Mouse (Mus musculus) testis, adult 2 months (tissue): ENCODE data around the gene Tmem150c. TPM values are rescaled to one million over a fixed set of nuclear protein-coding genes. Genes with fewer than 3 reads are reported as not detected.

Source experiments
- H3K27ac ChIP-seq: fragments of 200-500 bp; 2 replicates; pipeline ENCODE4 v1.5.1; 2012; ENCODE audit warnings: low read depth, low read length; ENCODE audit not compliant: control insufficient read depth, insufficient read depth
- H3K27me3 ChIP-seq: fragments of 200-500 bp; 2 replicates; pipeline ENCODE4 v1.6.1; 2012; ENCODE audit warnings: mild to moderate bottlenecking, low read length, moderate library complexity; ENCODE audit not compliant: control insufficient read depth, insufficient read depth
- H3K36me3 ChIP-seq: fragments of 200-500 bp; 2 replicates; pipeline ENCODE4 v1.6.1; 2012; ENCODE audit warnings: mild to moderate bottlenecking, low read length; ENCODE audit not compliant: control insufficient read depth, insufficient read depth
- H3K4me1 ChIP-seq: fragments of 200-500 bp; 2 replicates; pipeline ENCODE4 v1.6.1; 2012; ENCODE audit warnings: low read length; ENCODE audit not compliant: control insufficient read depth, insufficient read depth
- H3K4me3 ChIP-seq: fragments of 200-500 bp; 2 replicates; pipeline ENCODE4 v1.5.1; 2012; ENCODE audit warnings: low read depth, mild to moderate bottlenecking, low read length, moderate library complexity, mixed read lengths; ENCODE audit not compliant: control insufficient read depth
- CTCF ChIP-seq: fragments of 200-500 bp; IDR thresholded peaks from 2 replicates; pipeline ENCODE4 v1.5.1; 2012; ENCODE audit warnings: low read depth, mild to moderate bottlenecking, inconsistent platforms, low read length, moderate library complexity; ENCODE audit not compliant: control insufficient read depth, insufficient read depth, insufficient replicate concordance
- POLR2A ChIP-seq: fragments of 200-500 bp; IDR thresholded peaks from 2 replicates; pipeline ENCODE4 v1.6.1; 2012; ENCODE audit warnings: low read depth, mild to moderate bottlenecking, inconsistent platforms, low read length, moderate library complexity; ENCODE audit not compliant: control insufficient read depth
- polyA plus RNA-seq: library from polyadenylated mRNA; depleted of rRNA; stranded (reverse); fragments of >200 nt; gene quantifications from 2 replicates; pipeline ENCODE4 v1.2.3, GENCODE M21; 2012

The Tmem150c gene
- polyA plus RNA-seq, 1 experiment: 4.6 TPM

DNA sequence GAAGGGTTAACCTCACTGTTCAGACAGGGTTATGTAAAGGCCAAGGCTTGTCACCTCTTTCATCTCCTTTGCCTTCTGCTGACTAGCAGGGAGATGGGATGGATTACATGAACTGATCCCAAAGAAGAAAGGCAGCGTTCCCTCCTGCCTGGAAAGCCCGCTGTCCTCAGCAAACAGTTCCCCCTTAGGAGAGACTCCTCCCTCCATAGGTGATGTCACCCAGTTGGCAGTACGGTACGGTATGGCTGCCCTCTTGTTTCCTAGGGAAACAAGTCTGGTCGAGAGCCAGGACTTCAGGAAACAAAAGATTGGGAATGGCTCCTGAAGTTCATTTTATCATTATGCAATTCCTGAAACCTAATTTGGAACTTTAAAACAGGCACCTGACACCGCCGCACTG, 111.7 kb downstream of the Tmem150c start:
- H3K27ac ChIP-seq: no peak overlapping the region
- no peaks in the 10 kb centered on the region; the same call in 1 of the 2 replicates for H3K4me1 ChIP-seq
- TF ChIP-seq POLR2A: no peak
- TF ChIP-seq CTCF: no peak
- no peaks in the 10 kb centered on the region for H3K27me3 ChIP-seq
- H3K36me3 ChIP-seq: no peaks in the 10 kb centered on the region; the same call in 1 of the 2 replicates
- H3K4me3 ChIP-seq: no peak overlapping the region

DNA sequence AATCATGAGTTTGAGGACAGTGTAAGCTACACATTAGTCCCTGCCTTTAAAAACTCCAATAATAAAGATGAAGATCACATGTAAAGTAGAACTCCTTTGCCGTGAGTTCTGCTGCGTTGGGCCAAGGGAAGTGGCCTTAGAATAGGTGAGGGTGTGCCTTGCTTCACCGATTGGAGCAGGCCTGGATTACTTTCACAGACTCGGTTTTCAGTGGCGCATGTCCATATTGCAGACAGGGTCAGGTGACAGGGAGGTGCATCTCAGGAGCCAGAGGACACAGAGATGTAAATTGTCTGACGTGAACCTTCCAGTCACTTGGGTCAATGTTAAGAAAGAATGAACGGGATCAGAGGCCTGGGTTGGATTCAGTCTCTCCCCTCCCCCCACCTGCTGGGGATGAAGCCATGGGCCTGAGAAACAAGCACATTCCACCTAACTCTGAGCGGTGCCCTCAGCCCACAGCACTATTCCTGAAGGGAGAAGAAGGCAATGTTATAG, 112.4 kb downstream of the Tmem150c start:
- TF ChIP-seq POLR2A: no peak
- TF ChIP-seq CTCF: no peak
- H3K4me1 ChIP-seq: no peaks in the 10 kb centered on the region; the same call in 1 of the 2 replicates
- no peaks in the 10 kb centered on the region; the same call in 1 of the 2 replicates for H3K36me3 ChIP-seq
- H3K27me3 ChIP-seq: no peaks in the 10 kb centered on the region
- H3K4me3 ChIP-seq: no peak overlapping the region
- no peak overlapping the region for H3K27ac ChIP-seq

- no peaks in the 10 kb centered on the region; the same call in 1 of the 2 replicates for H3K4me1 ChIP-seq
- TF ChIP-seq CTCF: no peak
- TF ChIP-seq POLR2A: no peak
- H3K27ac ChIP-seq: no peak overlapping the region
- H3K4me3 ChIP-seq: no peak overlapping the region
- no peaks in the 10 kb centered on the region; the same call in 1 of the 2 replicates for H3K36me3 ChIP-seq
- no peaks in the 10 kb centered on the region for H3K27me3 ChIP-seq
Measured at GRCm38 (mm10) chr5:100046096-100046495, 113.5 kb downstream of the Tmem150c start.

DNA sequence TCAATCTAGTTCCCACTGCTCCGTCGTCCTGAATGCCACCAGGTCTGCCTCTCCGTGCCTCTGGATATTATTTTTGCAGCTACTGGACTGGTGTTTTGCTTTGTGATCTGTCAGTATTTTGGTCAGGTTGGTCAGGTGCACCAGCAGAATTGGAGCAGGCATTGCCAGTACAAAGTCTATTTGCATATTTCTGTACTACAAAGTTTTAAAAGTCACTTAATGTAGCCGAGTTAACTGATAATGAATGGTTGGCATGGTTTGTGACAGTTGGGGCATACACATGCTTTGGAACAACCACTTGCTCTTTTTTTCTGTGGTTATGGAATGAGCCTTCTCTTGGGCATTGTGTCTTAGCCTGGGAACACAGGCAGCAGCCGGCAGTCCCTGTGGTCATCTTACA, 115.0 kb downstream of the Tmem150c start:
- H3K27ac ChIP-seq: no peak overlapping the region
- no peaks in the 10 kb centered on the region for H3K27me3 ChIP-seq
- no peak for TF ChIP-seq CTCF
- H3K4me3 ChIP-seq: no peak overlapping the region
- H3K4me1 ChIP-seq: peaks cover 4% of the 10 kb centered on the region
- no peaks in the 10 kb centered on the region; the same call in 1 of the 2 replicates for H3K36me3 ChIP-seq

DNA sequence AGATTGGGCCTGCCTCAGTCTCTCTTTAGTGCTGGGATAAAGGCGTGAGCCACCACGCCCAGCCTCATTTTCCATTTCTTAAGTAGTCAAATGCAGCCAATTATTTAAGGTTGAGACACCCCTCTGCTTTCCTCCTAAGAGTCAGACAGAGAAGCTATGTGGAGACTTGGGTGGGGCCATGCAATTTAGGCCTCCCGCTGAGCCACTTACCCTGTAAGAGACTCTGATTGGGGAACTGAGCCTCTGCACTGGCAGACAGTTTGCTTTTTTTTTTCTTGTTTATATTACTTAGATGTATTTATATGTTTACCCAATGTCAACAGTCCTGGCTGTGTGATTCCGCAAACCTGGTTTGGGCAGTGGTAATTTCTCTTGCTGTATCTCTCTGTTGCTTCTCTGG, 115.6 kb downstream of the Tmem150c start:
- H3K4me3 ChIP-seq: no peak overlapping the region
- TF ChIP-seq POLR2A (no peak), CTCF (no peak)
- no peaks in the 10 kb centered on the region for H3K27me3 ChIP-seq
- H3K36me3 ChIP-seq: no peaks in the 10 kb centered on the region
- peaks cover 4% of the 10 kb centered on the region for H3K4me1 ChIP-seq
- H3K27ac ChIP-seq: no peak overlapping the region

- Histone ChIP-seq H3K4me1 (peaks cover 4% of the 10 kb centered on the region; the same call in 1 of the 2 replicates), H3K36me3 (no peaks in the 10 kb centered on the region), H3K27ac (no peak overlapping the region), H3K4me3 (no peak overlapping the region), H3K27me3 (no peaks in the 10 kb centered on the region)
- no peak for TF ChIP-seq CTCF
- TF ChIP-seq POLR2A: no peak
Measured at GRCm38 (mm10) chr5:100043361-100043760, 116.2 kb downstream of the Tmem150c start.

DNA sequence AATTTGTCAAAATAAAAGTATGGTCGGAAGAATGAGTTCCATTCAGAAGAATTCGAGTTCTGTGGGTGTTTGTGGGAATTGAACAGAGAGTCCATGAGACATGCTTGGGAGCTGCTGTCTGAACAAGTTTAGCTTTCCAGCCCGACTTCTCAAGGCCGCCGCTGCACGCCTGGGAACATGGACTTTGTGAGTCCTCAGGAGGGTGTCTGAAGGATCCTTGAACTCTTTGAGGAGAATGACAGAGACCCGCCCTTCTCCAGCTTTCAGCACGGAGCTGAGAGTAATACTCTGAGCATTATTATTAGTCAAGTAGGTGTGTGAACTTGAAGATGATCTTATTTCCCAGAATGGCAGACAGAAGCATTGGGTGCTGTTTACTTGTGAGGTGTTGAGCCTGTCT, 117.1 kb downstream of the Tmem150c start:
- no peak overlapping the region for H3K4me3 ChIP-seq
- no peak for TF ChIP-seq CTCF
- no peak for TF ChIP-seq POLR2A
- no peaks in the 10 kb centered on the region for H3K27me3 ChIP-seq
- H3K36me3 ChIP-seq: no peaks in the 10 kb centered on the region
- H3K27ac ChIP-seq: no peak overlapping the region
- H3K4me1 ChIP-seq: peaks cover 4% of the 10 kb centered on the region; the same call in 1 of the 2 replicates

- Histone ChIP-seq H3K36me3 (peaks cover 2% of the 10 kb centered on the region; the same call in 1 of the 2 replicates), H3K27ac (no peak overlapping the region), H3K4me3 (no peak overlapping the region), H3K27me3 (no peaks in the 10 kb centered on the region), H3K4me1 (peaks cover 4% of the 10 kb centered on the region)
- no peak for TF ChIP-seq CTCF
- no peak for TF ChIP-seq POLR2A
Measured at GRCm38 (mm10) chr5:100041272-100041671, 118.3 kb downstream of the Tmem150c start.
